Mouse (Mus musculus): ENCODE measurements at regions not wholly inside any gene's neighbourhood (a gene's known extent, or its start where the extent isn't known, plus 50 kb on each side); places are given as distances from the start of the nearest gene placed in this dataset.

DNA sequence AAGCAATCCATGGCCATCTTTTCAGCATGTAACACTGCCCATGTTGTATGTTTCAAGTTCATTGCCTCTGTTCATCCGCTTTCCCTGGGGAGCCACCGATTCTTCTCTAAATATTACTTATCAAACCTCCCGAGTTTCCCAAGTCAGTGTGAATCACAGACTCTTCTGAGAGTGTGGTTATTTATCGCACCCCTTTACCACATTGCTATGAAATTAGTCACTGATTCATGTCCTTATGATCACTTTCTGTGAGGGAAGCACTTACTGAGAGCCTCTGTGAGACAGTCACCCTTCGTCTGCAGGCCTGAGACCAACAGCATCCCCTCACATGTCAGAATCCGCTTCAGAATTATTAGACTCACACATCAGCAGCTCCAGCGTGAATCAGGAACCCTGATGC lies 147.8 kb upstream of the 4930412O13Rik start:
- TF ChIP-seq GATA1 (IDR thresholded peaks at IDR 0.05; ENCODE audit: borderline replicate concordance, low read length) (no peak), FLI1 (IDR thresholded peaks at IDR 0.05; ENCODE audit: low read length) (no peak)
